Mouse (Mus musculus): ENCODE measurements around the gene Prkce. TPM values are rescaled to one million over a fixed set of nuclear protein-coding genes. Genes with fewer than 3 reads are reported as not detected.

Gene Prkce
- total RNA-seq, 1 experiment, result 1.7 TPM

GRCm38 (mm10) chr17:86592991-86593586, 425.5 kb downstream of the Prkce start:
- Histone ChIP-seq H3K4me3 (ENCODE audit: insufficient read depth in 1 of 2, low read depth in 1 of 2, low read length in 2 of 2, poor library complexity in 1 of 2, severe bottlenecking in 1 of 2) (no peak overlapping the region), H3K4me1 (ENCODE audit: control insufficient read depth in 2 of 2, insufficient read depth in 2 of 2, low read length in 2 of 2, poor library complexity in 1 of 2) (peaks cover 0 to 4% of the 10 kb centered on the region in 2 experiments; a peak in 1 of 4 replicates), H3K9ac (ENCODE audit: insufficient read depth, low read depth, low read length, poor library complexity, severe bottlenecking) (no peak overlapping the region), H3K36me3 (ENCODE audit: control insufficient read depth, insufficient read depth, low read length, poor library complexity, severe bottlenecking) (no peaks in the 10 kb centered on the region), H3K27ac (ENCODE audit: insufficient read depth, low read depth, low read length, poor library complexity, severe bottlenecking) (no peak overlapping the region), H3K9me3 (ENCODE audit: control insufficient read depth, insufficient read depth, low read depth, low read length) (no peaks in the 10 kb centered on the region)
- TF ChIP-seq CHD2 (IDR thresholded peaks at IDR 0.05; ENCODE audit: low read depth, low read length) (no peak), ZNF384 (IDR thresholded peaks at IDR 0.05; ENCODE audit: low read depth, low read length) (no peak), MAFK (IDR thresholded peaks at IDR 0.05; ENCODE audit: insufficient read depth, low read depth, low read length) (no peak), HCFC1 (IDR thresholded peaks at IDR 0.05; ENCODE audit: borderline replicate concordance, insufficient read depth, low read length) (no peak), ZC3H11A (IDR thresholded peaks at IDR 0.05; ENCODE audit: borderline replicate concordance, low read depth, low read length) (no peak)
- no peak for DNase-seq (ENCODE audit: low read depth, low spot score)
- in situ Hi-C loops (cut with MboI; ENCODE audit: low sequenced_read_pairs in 2 of 2, unreplicated experiment in 2 of 2), result no loop called here

- DNase-seq (ENCODE audit: low read depth, low spot score), result peak; percentile 54
- Histone ChIP-seq H3K4me3 (ENCODE audit: insufficient read depth in 1 of 2, low read depth in 1 of 2, low read length in 2 of 2, poor library complexity in 1 of 2, severe bottlenecking in 1 of 2) (no peak overlapping the region), H3K27ac (ENCODE audit: insufficient read depth, low read depth, low read length, poor library complexity, severe bottlenecking) (no peak overlapping the region), H3K9ac (ENCODE audit: insufficient read depth, low read depth, low read length, poor library complexity, severe bottlenecking) (no peak overlapping the region), H3K36me3 (ENCODE audit: control insufficient read depth, insufficient read depth, low read length, poor library complexity, severe bottlenecking) (no peaks in the 10 kb centered on the region), H3K4me1 (ENCODE audit: control insufficient read depth in 2 of 2, insufficient read depth in 2 of 2, low read length in 2 of 2, poor library complexity in 1 of 2) (peaks cover 0 to 4% of the 10 kb centered on the region in 2 experiments; a peak in 1 of 4 replicates), H3K9me3 (ENCODE audit: control insufficient read depth, insufficient read depth, low read depth, low read length) (no peaks in the 10 kb centered on the region)
- TF ChIP-seq HCFC1 (IDR thresholded peaks at IDR 0.05; ENCODE audit: borderline replicate concordance, insufficient read depth, low read length) (no peak), ZC3H11A (IDR thresholded peaks at IDR 0.05; ENCODE audit: borderline replicate concordance, low read depth, low read length) (no peak), MAFK (IDR thresholded peaks at IDR 0.05; ENCODE audit: insufficient read depth, low read depth, low read length) (no peak), ZNF384 (IDR thresholded peaks at IDR 0.05; ENCODE audit: low read depth, low read length) (no peak), CHD2 (IDR thresholded peaks at IDR 0.05; ENCODE audit: low read depth, low read length) (no peak)
- in situ Hi-C loops (cut with MboI; ENCODE audit: low sequenced_read_pairs in 2 of 2, unreplicated experiment in 2 of 2), result no loop called here
Measured at GRCm38 (mm10) chr17:86595526-86595925, 427.9 kb downstream of the Prkce start.

DNA sequence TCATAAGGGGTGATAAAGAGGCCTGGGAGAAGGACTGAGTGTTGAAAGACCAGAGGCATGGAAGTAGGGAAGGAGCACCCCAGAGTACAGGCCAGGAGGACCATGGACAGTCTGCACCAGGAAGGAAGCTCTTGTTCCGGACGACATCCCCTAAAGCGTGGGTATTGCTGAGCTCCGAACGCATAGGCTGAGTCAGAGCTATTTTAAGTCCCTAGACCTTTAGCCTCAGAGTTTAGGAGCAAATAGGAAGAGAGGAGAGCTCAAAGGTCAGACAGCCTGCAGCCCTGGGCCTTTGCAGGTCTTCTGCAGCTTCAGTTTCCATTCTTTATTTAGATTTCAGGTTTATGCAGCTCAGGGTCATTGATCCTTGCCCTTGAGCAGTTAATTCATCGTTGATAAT, 433.5 kb downstream of the Prkce start:
- Histone ChIP-seq H3K4me3 (ENCODE audit: insufficient read depth in 1 of 2, low read depth in 1 of 2, low read length in 2 of 2, poor library complexity in 1 of 2, severe bottlenecking in 1 of 2) (no peak overlapping the region), H3K9ac (ENCODE audit: insufficient read depth, low read depth, low read length, poor library complexity, severe bottlenecking) (no peak overlapping the region), H3K36me3 (ENCODE audit: control insufficient read depth, insufficient read depth, low read length, poor library complexity, severe bottlenecking) (no peaks in the 10 kb centered on the region), H3K9me3 (ENCODE audit: control insufficient read depth, insufficient read depth, low read depth, low read length) (no peaks in the 10 kb centered on the region), H3K27ac (ENCODE audit: insufficient read depth, low read depth, low read length, poor library complexity, severe bottlenecking) (no peak overlapping the region), H3K4me1 (ENCODE audit: control insufficient read depth in 2 of 2, insufficient read depth in 2 of 2, low read length in 2 of 2, poor library complexity in 1 of 2) (peaks cover 0 to 9% of the 10 kb centered on the region in 2 experiments; a peak in 1 of 4 replicates)
- TF ChIP-seq CHD2 (IDR thresholded peaks at IDR 0.05; ENCODE audit: low read depth, low read length) (no peak), ZNF384 (IDR thresholded peaks at IDR 0.05; ENCODE audit: low read depth, low read length) (no peak), ZC3H11A (IDR thresholded peaks at IDR 0.05; ENCODE audit: borderline replicate concordance, low read depth, low read length) (no peak), HCFC1 (IDR thresholded peaks at IDR 0.05; ENCODE audit: borderline replicate concordance, insufficient read depth, low read length) (no peak)
- in situ Hi-C loops (cut with MboI; ENCODE audit: low sequenced_read_pairs in 2 of 2, unreplicated experiment in 2 of 2), result no loop called here
- DNase-seq (ENCODE audit: low read depth, low spot score), result no peak

- in situ Hi-C loops (cut with MboI; ENCODE audit: low sequenced_read_pairs in 2 of 2, unreplicated experiment in 2 of 2), result no loop called here
- no peaks in the 10 kb centered on the region for H3K36me3 ChIP-seq (ENCODE audit: control insufficient read depth, insufficient read depth, low read length, poor library complexity, severe bottlenecking)
Measured at GRCm38 (mm10) chr17:86601901-86602300, 434.3 kb downstream of the Prkce start.

More at GRCm38 (mm10) chr17:86601901-86602300, 434.3 kb downstream of the Prkce start:
- Histone ChIP-seq H3K4me1 (ENCODE audit: control insufficient read depth in 2 of 2, insufficient read depth in 2 of 2, low read length in 2 of 2, poor library complexity in 1 of 2) (peaks cover 0 to 9% of the 10 kb centered on the region in 2 experiments; a peak in 1 of 4 replicates), H3K4me3 (ENCODE audit: insufficient read depth in 1 of 2, low read depth in 1 of 2, low read length in 2 of 2, poor library complexity in 1 of 2, severe bottlenecking in 1 of 2) (no peak overlapping the region), H3K9me3 (ENCODE audit: control insufficient read depth, insufficient read depth, low read depth, low read length) (no peaks in the 10 kb centered on the region), H3K27ac (ENCODE audit: insufficient read depth, low read depth, low read length, poor library complexity, severe bottlenecking) (no peak overlapping the region), H3K9ac (ENCODE audit: insufficient read depth, low read depth, low read length, poor library complexity, severe bottlenecking) (no peak overlapping the region)
- DNase-seq (ENCODE audit: low read depth, low spot score), result no peak
- TF ChIP-seq MAFK (IDR thresholded peaks at IDR 0.05; ENCODE audit: insufficient read depth, low read depth, low read length) (no peak), CHD2 (IDR thresholded peaks at IDR 0.05; ENCODE audit: low read depth, low read length) (no peak), ZNF384 (IDR thresholded peaks at IDR 0.05; ENCODE audit: low read depth, low read length) (no peak), HCFC1 (IDR thresholded peaks at IDR 0.05; ENCODE audit: borderline replicate concordance, insufficient read depth, low read length) (no peak), ZC3H11A (IDR thresholded peaks at IDR 0.05; ENCODE audit: borderline replicate concordance, low read depth, low read length) (no peak)
